Mouse (Mus musculus) forebrain, postnatal 0 days (tissue): ENCODE measurements at regions not wholly inside any gene's neighbourhood (a gene's known extent, or its start where the extent isn't known, plus 50 kb on each side); places are given as distances from the start of the nearest gene placed in this dataset.
A peak's percentile ranks its signal among the peaks of the same experiment; 100 is the strongest.

Experiments used
- ATAC-seq: fragments of 200-750 bp; cut with Nextera tagmentation; 2 replicates; pipeline ENCODE4 v1.8.0; 2017; ENCODE audit warnings: mild to moderate bottlenecking, moderate library complexity
- DNase-seq: peaks from one replicate; pipeline ENCODE4 v3.0.0-alpha.2; 2015
- H3K27ac ChIP-seq: fragments of 300-500 bp; sonication (generic); 2 replicates; pipeline ENCODE4 v1.5.1; 2014; ENCODE audit warnings: low read depth, mild to moderate bottlenecking, antibody characterized with exemption, low read length, moderate library complexity, mixed read lengths
- H3K27me3 ChIP-seq: fragments of 300-500 bp; sonication (generic); 2 replicates; pipeline ENCODE4 v1.6.1; 2014; ENCODE audit warnings: mild to moderate bottlenecking, low read length, mixed read lengths; ENCODE audit not compliant: insufficient read depth
- H3K36me3 ChIP-seq: fragments of 300-500 bp; sonication (generic); 2 replicates; pipeline ENCODE4 v1.6.1; 2014; ENCODE audit warnings: mild to moderate bottlenecking, moderate library complexity; ENCODE audit not compliant: insufficient read depth
- H3K4me1 ChIP-seq: fragments of 300-500 bp; sonication (generic); 2 replicates; pipeline ENCODE4 v1.6.1; 2014; ENCODE audit warnings: antibody characterized with exemption; ENCODE audit not compliant: insufficient read depth
- H3K4me2 ChIP-seq: fragments of 300-500 bp; sonication (generic); 2 replicates; pipeline ENCODE4 v1.6.1; 2014; ENCODE audit warnings: low read depth, mild to moderate bottlenecking, moderate library complexity
- H3K4me3 ChIP-seq: fragments of 300-500 bp; sonication (generic); 2 replicates; pipeline ENCODE4 v1.5.1; 2014; ENCODE audit warnings: low read depth, low read length, mixed read lengths
- H3K9ac ChIP-seq: fragments of 300-500 bp; sonication (generic); 2 replicates; pipeline ENCODE4 v1.6.1; 2014; ENCODE audit warnings: mild to moderate bottlenecking
- H3K9me3 ChIP-seq: fragments of 300-500 bp; sonication (generic); 2 replicates; pipeline ENCODE4 v1.6.1; 2016; ENCODE audit warnings: low read length
- CTCF ChIP-seq: sonication (generic); IDR thresholded peaks from 2 replicates; pipeline ENCODE4 v1.5.1; 2016; ENCODE audit warnings: antibody characterized with exemption, control low read depth, low read depth
- WGBS: fragments of 180-500 bp; shearing (Covaris S2); extraction: QIAGEN DNeasy Blood & Tissue Kit; methylation state at CpG from one replicate; pipeline ENCODE4 v1.1.7; 2014; 5-methylcytosine and 5-hydroxymethylcytosine counted together

DNA sequence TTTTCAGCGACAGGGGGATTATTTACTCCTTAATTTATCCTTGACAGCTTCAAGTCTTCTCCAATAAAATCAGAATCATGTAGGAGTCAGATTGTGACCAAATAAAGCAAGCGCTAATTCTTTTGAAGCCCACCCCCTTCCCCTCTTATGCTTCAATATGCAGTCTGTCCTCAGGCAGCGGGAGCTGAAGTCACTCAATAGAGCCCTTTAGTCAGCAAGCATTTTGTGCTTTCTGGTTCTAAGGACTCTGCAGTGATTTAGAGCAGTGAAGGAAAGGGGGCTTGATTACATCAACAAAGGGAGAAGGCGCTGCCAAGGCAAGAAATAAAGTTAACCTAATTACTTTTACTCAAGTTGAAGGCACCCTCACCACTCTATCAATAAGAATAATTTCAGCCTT is 298.5 kb upstream of the Galnt5 start:
- 6% methylated on average over 4 of the region's 4 CpGs for WGBS
- Histone ChIP-seq H3K4me2 (peak overlapping the region; percentile 63), H3K27ac (no peak overlapping the region), H3K9ac (peak overlapping the region; percentile 45), H3K27me3 (no peaks in the 10 kb centered on the region), H3K36me3 (no peaks in the 10 kb centered on the region), H3K4me3 (peak overlapping the region; percentile 40), H3K9me3 (no peaks in the 10 kb centered on the region), H3K4me1 (peaks cover 9% of the 10 kb centered on the region; the same call in 1 of the 2 replicates)
- ATAC-seq: peak; percentile 69
- DNase-seq: no peak
- no peak for TF ChIP-seq CTCF

DNA sequence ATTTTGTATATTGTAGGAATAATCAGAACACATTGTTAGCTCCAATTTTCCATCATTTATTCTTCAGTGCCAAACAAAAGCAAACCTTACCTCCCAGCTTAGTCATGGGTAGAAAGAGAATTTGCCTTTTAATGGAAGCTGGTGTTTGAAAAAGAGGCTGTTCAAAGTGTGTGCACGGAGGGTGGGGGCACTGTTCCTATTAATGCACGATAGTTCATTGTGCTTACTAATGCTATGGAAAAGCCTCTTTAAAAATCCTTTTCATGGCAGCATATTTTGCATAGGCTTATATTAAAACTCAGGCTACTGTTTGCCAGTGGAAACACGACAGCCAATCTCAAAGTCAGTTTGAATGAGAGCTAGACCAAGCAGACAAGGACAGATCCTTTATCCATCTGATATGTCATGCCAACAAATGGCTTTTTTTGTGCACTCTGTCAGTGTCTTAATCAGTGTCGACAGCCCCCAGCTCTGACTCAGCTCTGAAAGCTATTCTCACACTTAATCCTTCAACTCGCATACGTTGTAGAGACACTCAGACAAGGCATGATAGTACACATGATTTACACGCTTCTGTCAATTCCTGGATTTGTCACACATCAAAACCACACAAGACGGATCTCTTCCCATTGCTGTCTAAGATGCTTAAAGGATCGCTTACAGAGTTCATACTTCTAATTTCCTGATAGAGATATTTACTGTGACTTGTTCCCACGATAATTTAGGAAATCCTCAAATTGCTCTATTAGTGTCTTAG is 280.8 kb upstream of the Galnt5 start:
- no peak for TF ChIP-seq CTCF
- Histone ChIP-seq H3K9me3 (no peaks in the 10 kb centered on the region), H3K4me2 (no peak overlapping the region), H3K27ac (no peak overlapping the region), H3K9ac (no peak overlapping the region), H3K4me1 (no peaks in the 10 kb centered on the region), H3K4me3 (no peak overlapping the region), H3K27me3 (no peaks in the 10 kb centered on the region), H3K36me3 (no peaks in the 10 kb centered on the region)
- no peak; the same call in 1 of the 2 replicates for ATAC-seq
- whole genome bisulfite sequencing: 29% methylated on average over 10 of the region's 10 CpGs
- DNase-seq: no peak
